Mouse (Mus musculus) MEL (cell line): ENCODE results near the gene Ercc6l.
"Not testable (repeated sequence)": the region's sequence is repeated elsewhere in the genome, so short reads cannot be mapped to it uniquely, and the experiment has no call there.

ENCODE experiments used
- BHLHE40 ChIP-seq: IDR thresholded peaks from 2 replicates; pipeline ENCODE4 v1.6.1; 2012; ENCODE audit warnings: low read depth, mild to moderate bottlenecking, inconsistent platforms, low read length, improper control_type of control experiment, borderline replicate concordance
- CTCF ChIP-seq, 3 experiments: IDR thresholded peaks in 2 of 3; conservative IDR thresholded peaks in 1 of 3; 2 replicates each; pipeline ENCODE4 v1.5.1; 2011 to 2012; ENCODE audit warnings: low read length in 3 of 3, low read depth in 2 of 3, mild to moderate bottlenecking in 2 of 3, improper control_type of control experiment in 1 of 3, inconsistent platforms in 1 of 3, mixed read lengths in 1 of 3, moderate library complexity in 1 of 3; ENCODE audit not compliant: control insufficient read depth in 1 of 3, insufficient read depth in 1 of 3, poor library complexity in 1 of 3, severe bottlenecking in 1 of 3
- E2F4 ChIP-seq: IDR thresholded peaks from 2 replicates; pipeline ENCODE4 v1.6.1; 2011; ENCODE audit warnings: low read depth, low read length, improper control_type of control experiment, borderline replicate concordance
- GATA1 ChIP-seq: IDR thresholded peaks from 2 replicates; pipeline ENCODE4 v1.6.1; 2011; ENCODE audit warnings: low read depth, low read length, improper control_type of control experiment
- POLR2A ChIP-seq, 2 experiments: IDR thresholded peaks; 2 replicates each; pipeline ENCODE4 v1.6.1; 2011 to 2012; ENCODE audit warnings: low read length in 2 of 2, mild to moderate bottlenecking in 2 of 2, control low read depth in 1 of 2, improper control_type of control experiment in 1 of 2, low read depth in 1 of 2, moderate library complexity in 1 of 2; ENCODE audit not compliant: control insufficient read depth in 1 of 2, insufficient read depth in 1 of 2, poor library complexity in 1 of 2
- RAD21 ChIP-seq: IDR thresholded peaks from 2 replicates; pipeline ENCODE4 v1.6.1; 2011; ENCODE audit warnings: mild to moderate bottlenecking, low read depth, low read length, improper control_type of control experiment
- USF1 ChIP-seq: IDR thresholded peaks from 2 replicates; pipeline ENCODE4 v1.6.1; 2014; ENCODE audit warnings: low read depth, mild to moderate bottlenecking, inconsistent platforms, low read length, improper control_type of control experiment, moderate library complexity
- ZKSCAN1 ChIP-seq: IDR thresholded peaks from 2 replicates; pipeline ENCODE4 v1.6.1; 2012; ENCODE audit warnings: low read depth, mild to moderate bottlenecking, inconsistent platforms, low read length, improper control_type of control experiment, moderate library complexity
- ZNF384 ChIP-seq: IDR thresholded peaks from 2 replicates; pipeline ENCODE4 v1.6.1; 2012; ENCODE audit warnings: low read depth, mild to moderate bottlenecking, inconsistent platforms, low read length, improper control_type of control experiment

- not testable (repeated sequence) for TF ChIP-seq CTCF (IDR thresholded peaks at IDR 0.05 in 2 of 3, conservative IDR thresholded peaks at IDR 0.05 in 1 of 3; ENCODE audit: control insufficient read depth in 1 of 3, insufficient read depth in 1 of 3, low read depth in 2 of 3, low read length in 3 of 3, poor library complexity in 1 of 3, severe bottlenecking in 1 of 3); POLR2A (IDR thresholded peaks at IDR 0.05; ENCODE audit: control insufficient read depth in 1 of 2, insufficient read depth in 1 of 2, low read depth in 1 of 2, low read length in 2 of 2, poor library complexity in 1 of 2); RAD21; ZNF384; BHLHE40; USF1; ZKSCAN1; GATA1; E2F4
These were observed 53.1 kb downstream of the Ercc6l start for GRCm38 (mm10) chrX:102103830-102104229.
